Mouse (Mus musculus): Measurements from ENCODE around the gene Scgb2b15. TPM values are rescaled to one million over a fixed set of nuclear protein-coding genes. Genes with fewer than 3 reads are reported as not detected.

The Scgb2b15 gene
- not detected in 4 replicates for total RNA-seq (2023)

DNA sequence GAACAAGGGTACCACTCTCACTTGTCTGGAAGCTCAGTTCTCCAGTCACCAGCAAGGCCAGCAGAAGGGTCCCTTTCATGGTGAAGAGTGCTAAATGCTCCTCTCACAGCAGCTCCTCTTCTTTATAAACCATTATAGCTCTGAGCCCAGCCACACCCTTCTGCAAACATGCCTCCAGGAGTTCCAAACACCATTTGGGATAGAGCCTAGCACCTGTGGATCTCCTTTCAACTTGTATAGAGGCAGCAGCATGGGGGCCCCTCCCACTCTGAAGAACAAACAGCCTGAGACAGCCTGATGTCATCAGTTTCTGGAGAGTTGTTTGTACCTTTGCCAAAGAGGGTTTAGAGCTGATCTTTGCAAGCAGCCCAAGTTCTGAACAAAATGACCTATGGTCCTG is at the start of gene Scgb2b15:
Gene Scgb2b15 (minus strand): TSS at position 101 of the 400 bp plus-strand sequence.

DNA sequence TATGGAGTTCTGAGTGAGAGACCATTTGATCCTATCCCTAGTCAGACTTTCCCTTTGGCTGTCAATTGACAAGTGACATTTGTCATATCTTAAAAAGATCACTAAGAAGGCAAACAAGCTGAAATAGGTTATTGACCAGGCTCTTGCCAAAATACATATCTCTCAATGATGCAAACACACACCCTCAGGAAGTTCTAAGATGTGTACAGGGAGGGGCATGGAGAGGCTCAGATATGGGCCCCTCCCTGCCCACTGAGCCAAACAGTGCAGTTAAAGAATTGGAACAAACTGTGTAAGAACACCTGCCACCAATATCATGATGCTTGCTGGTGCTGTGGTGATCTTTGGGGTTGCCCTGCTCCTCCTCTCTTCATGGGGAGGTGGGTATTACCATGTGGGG is 6.8 kb upstream of the Scgb2b15 start, which contains the start of gene Scgb1b15:
Gene Scgb1b15 (plus strand): TSS at position 301 of the 400 bp plus-strand sequence.

Other genes with a start within 250 kb of the Scgb2b15 start
- gene Scgb1b15, start 6.9 kb upstream of the Scgb2b15 start, total RNA-seq (2023), result not detected in 4 replicates
- not detected in 4 replicates for gene Scgb2b17, start 226.9 kb upstream of the Scgb2b15 start, total RNA-seq (2023)
- not detected in 4 replicates for gene Scgb1b17, start 233.8 kb upstream of the Scgb2b15 start, total RNA-seq (2023)